Mouse (Mus musculus) liver, embryonic 14.5 days (tissue): ENCODE measurements around the gene Cacng2.

Experiments used
- CTCF ChIP-seq: IDR thresholded peaks from 2 replicates; pipeline ENCODE4 v1.5.1; 2016; ENCODE audit warnings: antibody characterized with exemption, low read depth, control low read depth
- EP300 ChIP-seq: IDR thresholded peaks from 2 replicates; pipeline ENCODE4 v1.6.1; 2016; ENCODE audit warnings: antibody characterized with exemption, low read depth

DNA sequence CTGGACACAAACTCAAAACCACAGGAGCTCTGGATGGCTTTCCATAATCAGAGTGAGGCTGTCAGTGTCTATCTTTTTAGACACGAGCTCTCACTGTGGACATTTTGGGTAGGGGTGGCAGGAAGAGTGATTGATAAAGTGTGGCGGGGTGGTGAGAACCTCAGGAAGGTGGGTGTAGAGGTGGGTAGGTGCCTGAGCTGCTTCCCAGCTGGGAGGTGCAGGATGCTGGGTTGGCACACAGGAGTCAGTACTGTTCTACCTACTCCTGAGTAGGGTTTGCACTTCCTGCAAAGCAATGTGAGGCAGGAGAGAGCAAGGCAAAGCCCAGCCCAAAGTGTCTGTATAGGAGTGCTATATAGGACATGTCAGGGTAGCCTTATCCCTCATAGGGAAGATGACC, 69.9 kb downstream of the Cacng2 start:
- TF ChIP-seq CTCF = no peak
- no peak for TF ChIP-seq EP300
